Mouse (Mus musculus) heart, adult 2 months (tissue): ENCODE data around the gene Rrp36.

ENCODE experiments used
- CTCF ChIP-seq: fragments of 200-600 bp; IDR thresholded peaks from 2 replicates; pipeline ENCODE4 v1.8.1; 2022; ENCODE audit warnings: antibody characterized with exemption, mild to moderate bottlenecking, moderate library complexity
- EP300 ChIP-seq: fragments of 200-500 bp; IDR thresholded peaks from 2 replicates; pipeline ENCODE4 v1.6.1; 2011; ENCODE audit warnings: low read depth, low read length, control low read depth; ENCODE audit not compliant: insufficient read depth

DNA sequence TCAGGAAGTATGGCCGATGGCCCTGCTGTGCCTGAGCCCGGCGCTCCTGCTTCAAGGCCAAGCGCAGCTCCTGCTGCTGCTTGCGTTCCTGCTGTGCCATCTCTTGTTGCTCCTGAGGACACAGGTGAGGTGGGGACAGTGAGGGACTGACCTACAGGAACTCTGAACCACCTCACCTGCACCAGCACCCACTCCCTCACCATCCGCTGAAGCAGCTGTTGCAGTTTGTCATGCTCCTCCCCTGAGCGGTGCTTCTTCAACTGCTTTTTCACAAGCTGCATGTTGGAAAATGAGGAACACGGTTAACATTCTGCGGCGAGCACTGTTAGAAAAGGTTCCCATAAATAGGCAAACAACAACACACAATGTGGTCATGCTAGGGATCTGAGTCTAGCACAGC lies 4.2 kb downstream of the Rrp36 start:
- TF ChIP-seq CTCF = no peak
- TF ChIP-seq EP300 = no peak
